Comparison of ENCODE assay signal across 8 mouse cellular contexts in genomic region chr2:14295334-14295733, GRCm38 (mm10).
A peak's percentile ranks its signal among the peaks of the same experiment; 100 is the strongest.
DNase-seq lines count a peak whose midpoint lies in the region; ATAC-seq and TF ChIP-seq lines count a peak whose summit lies in the region.

No protein-coding gene starts in this region.

- H3K27ac ChIP-seq in liver, embryonic 12.5 days, result no peak overlapping the region
- no peak overlapping the region for H3K27ac ChIP-seq in cortical plate, adult 2 months (ENCODE audit: insufficient read depth, low read length)
- H3K27ac ChIP-seq in limb, embryonic 13.5 days, result no peak overlapping the region

- H3K4me2 ChIP-seq in liver, embryonic 12.5 days, result no peak overlapping the region
- H3K4me2 ChIP-seq in limb, embryonic 13.5 days (replicated peaks), result no peak overlapping the region
- peak overlapping the region; percentile 15 for H3K4me2 ChIP-seq in myocyte (ENCODE audit: low read depth)

- H3K27me3 ChIP-seq in liver, embryonic 12.5 days (replicated peaks), result no peaks in the 10 kb centered on the region
- H3K27me3 ChIP-seq in limb, embryonic 13.5 days, result no peaks in the 10 kb centered on the region
- no peaks in the 10 kb centered on the region for H3K27me3 ChIP-seq in myocyte (ENCODE audit: control insufficient read depth, insufficient read depth, insufficient read length)
- no peaks in the 10 kb centered on the region for H3K27me3 ChIP-seq in splenic B cell, adult 2 months (ENCODE audit: control insufficient read depth, insufficient read depth, low read length, poor library complexity, severe bottlenecking)

- H3K4me3 ChIP-seq in liver, embryonic 12.5 days, result no peak overlapping the region
- no peak overlapping the region for H3K4me3 ChIP-seq in cortical plate, adult 2 months (ENCODE audit: insufficient read depth, low read length)
- no peak overlapping the region for H3K4me3 ChIP-seq in limb, embryonic 13.5 days
- H3K4me3 ChIP-seq in myocyte, result no peak overlapping the region

- H3K9ac ChIP-seq in liver, embryonic 12.5 days, result no peak overlapping the region
- no peak overlapping the region for H3K9ac ChIP-seq in limb, embryonic 13.5 days

- H3K4me1 ChIP-seq in liver, embryonic 12.5 days, result no peaks in the 10 kb centered on the region
- H3K4me1 ChIP-seq in cortical plate, adult 2 months (ENCODE audit: control insufficient read depth, insufficient read depth, low read length), result no peaks in the 10 kb centered on the region
- H3K4me1 ChIP-seq in limb, embryonic 13.5 days, result no peaks in the 10 kb centered on the region

- H3K36me3 ChIP-seq in liver, embryonic 12.5 days, result no peaks in the 10 kb centered on the region
- H3K36me3 ChIP-seq in limb, embryonic 13.5 days, result no peaks in the 10 kb centered on the region
- H3K36me3 ChIP-seq in myocyte (ENCODE audit: control insufficient read depth, insufficient read depth), result no peaks in the 10 kb centered on the region
- H3K36me3 ChIP-seq in splenic B cell, adult 2 months (ENCODE audit: control insufficient read depth, insufficient read depth, low read length, poor library complexity, severe bottlenecking), result no peaks in the 10 kb centered on the region

- H3ac ChIP-seq in myocyte (ENCODE audit: control insufficient read depth, insufficient read length), result no peak overlapping the region

- H3K9me3 ChIP-seq in liver, embryonic 12.5 days (replicated peaks), result no peaks in the 10 kb centered on the region
- no peaks in the 10 kb centered on the region for H3K9me3 ChIP-seq in limb, embryonic 13.5 days

- intact Hi-C loops in gastrocnemius, postnatal 36 days (cut with DNase I), result no loop called here

- WGBS in liver, embryonic 12.5 days (ENCODE audit: insufficient replicate concordance), result 29% methylated on average over 5 of the region's 5 CpGs
- 37% methylated on average over 5 of the region's 5 CpGs for WGBS in limb, embryonic 13.5 days

- no peak for ATAC-seq in liver, embryonic 12.5 days
- ATAC-seq in limb, embryonic 13.5 days (ENCODE audit: low FRiP score, low read depth), result peak; percentile 71

- no peaks in the 10 kb centered on the region for H3K79me2 ChIP-seq in myocyte (ENCODE audit: control insufficient read depth, insufficient read depth)

- peak; percentile 92 for TF ChIP-seq CTCF in cortical plate, adult 2 months (IDR thresholded peaks at IDR 0.05; ENCODE audit: extremely low read depth, insufficient read depth, low read length)

- DNase-seq in liver, result peak; percentile 82
- DNase-seq in gastrocnemius, postnatal 36 days, result peak; percentile 83 to 89
- peak; percentile 93 for DNase-seq in kidney, adult 9 months
- DNase-seq in splenic B cell, adult 2 months (ENCODE audit: low read depth, low spot score), result peak; percentile 93

- no peak for TF ChIP-seq POLR2A in cortical plate, adult 2 months (IDR thresholded peaks at IDR 0.05; ENCODE audit: extremely low read depth, insufficient read depth, low read length)
- TF ChIP-seq POLR2A in myocyte (IDR thresholded peaks at IDR 0.05; ENCODE audit: insufficient read length, low read depth), result no peak

TF ChIP-seq in myocyte, 11 proteins besides CTCF, POLR2A, EP300 and RAD21:
- no peak for TF ChIP-seq TCF12 (IDR thresholded peaks at IDR 0.05; ENCODE audit: insufficient read depth, poor library complexity, severe bottlenecking)
- no peak for TF ChIP-seq MYOG (IDR thresholded peaks at IDR 0.05; ENCODE audit: control insufficient read depth in 1 of 3, insufficient read depth in 1 of 3, insufficient read length in 2 of 3, low read depth in 2 of 3)
- TF ChIP-seq MYOD1 (IDR thresholded peaks at IDR 0.05; ENCODE audit: control insufficient read depth in 1 of 3, insufficient read length in 2 of 3, low read depth in 2 of 3), result no peak
- TF ChIP-seq POLR2AphosphoS2 (IDR thresholded peaks at IDR 0.05; ENCODE audit: insufficient read length, low read depth), result no peak
- TF ChIP-seq USF1 (IDR thresholded peaks at IDR 0.05; ENCODE audit: low read depth), result no peak
- no peak for TF ChIP-seq MAX (IDR thresholded peaks at IDR 0.05; ENCODE audit: low read depth)
- no peak for TF ChIP-seq CEBPB (IDR thresholded peaks at IDR 0.05; ENCODE audit: insufficient read depth, poor library complexity, severe bottlenecking)
- TF ChIP-seq REST (IDR thresholded peaks at IDR 0.05; ENCODE audit: insufficient read depth, insufficient read length), result no peak
- TF ChIP-seq TCF3 (IDR thresholded peaks at IDR 0.05; ENCODE audit: insufficient read length, low read depth), result no peak
- TF ChIP-seq SRF (IDR thresholded peaks at IDR 0.05; ENCODE audit: control insufficient read depth, insufficient read length, low read depth), result no peak
- TF ChIP-seq E2F4 (IDR thresholded peaks at IDR 0.05; ENCODE audit: insufficient read depth), result no peak
